Mouse (Mus musculus): ENCODE measurements at regions not wholly inside any gene's neighbourhood (a gene's known extent, or its start where the extent isn't known, plus 50 kb on each side); places are given as distances from the start of the nearest gene placed in this dataset.

GRCm38 (mm10) chr12:79944090-79944489, 168.7 kb downstream of the Zfp36l1 start:
- Histone ChIP-seq H3K9ac (replicated peaks) (no peak overlapping the region), H3K4me1 (no peaks in the 10 kb centered on the region), H3K27ac (replicated peaks) (no peak overlapping the region), H3K4me2 (replicated peaks) (no peak overlapping the region), H3K27me3 (no peaks in the 10 kb centered on the region), H3K9me3 (no peaks in the 10 kb centered on the region), H3K4me3 (no peak overlapping the region), H3K36me3 (no peaks in the 10 kb centered on the region)
- ATAC-seq (replicated peaks), result no peak
- 91% methylated on average over 10 of the region's 10 CpGs for WGBS

DNA sequence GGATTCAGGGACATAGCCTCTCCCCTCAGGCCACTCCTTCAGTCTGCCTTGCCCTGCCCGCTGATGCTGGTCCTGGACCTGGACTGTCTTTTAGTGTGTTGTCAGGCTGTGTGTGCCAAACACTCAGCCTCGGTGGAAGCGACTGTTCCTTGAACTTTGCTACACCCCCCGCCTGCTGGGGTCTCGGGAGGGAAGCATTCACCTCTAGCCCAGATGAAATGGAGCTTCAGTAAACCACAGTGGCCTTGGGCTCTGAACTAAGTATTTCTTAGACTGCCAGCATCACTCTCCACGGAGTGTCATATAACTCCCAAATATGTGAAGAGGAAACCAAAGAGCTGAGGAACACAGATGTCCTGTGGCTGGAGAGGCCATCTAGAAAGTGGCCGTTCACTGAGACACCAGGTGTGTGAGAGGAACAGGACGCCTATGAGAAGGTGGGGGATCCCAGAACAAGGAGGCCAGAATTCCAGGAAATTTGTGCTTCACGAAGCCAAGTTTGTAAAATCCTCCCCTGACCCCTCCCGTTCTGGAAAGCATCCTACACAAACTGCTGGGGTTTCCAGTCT, 170.2 kb downstream of the Zfp36l1 start:
- no peak overlapping the region for H3K9ac ChIP-seq (replicated peaks)
- H3K4me2 ChIP-seq (replicated peaks), result no peak overlapping the region
- ATAC-seq (replicated peaks), result no peak
- H3K27ac ChIP-seq (replicated peaks), result no peak overlapping the region
- H3K36me3 ChIP-seq, result no peaks in the 10 kb centered on the region
- no peaks in the 10 kb centered on the region for H3K27me3 ChIP-seq
- H3K9me3 ChIP-seq, result no peaks in the 10 kb centered on the region
- no peaks in the 10 kb centered on the region for H3K4me1 ChIP-seq
- WGBS, result 63% methylated on average over 10 of the region's 10 CpGs
- H3K4me3 ChIP-seq, result no peak overlapping the region

- H3K9ac ChIP-seq (replicated peaks), result no peak overlapping the region
- no peak for ATAC-seq (replicated peaks)
- no peaks in the 10 kb centered on the region for H3K4me1 ChIP-seq
- WGBS, result 48% methylated on average over 3 of the region's 3 CpGs
- no peaks in the 10 kb centered on the region for H3K27me3 ChIP-seq
- H3K4me3 ChIP-seq, result no peak overlapping the region
- no peaks in the 10 kb centered on the region for H3K9me3 ChIP-seq
- no peak overlapping the region for H3K4me2 ChIP-seq (replicated peaks)
- H3K36me3 ChIP-seq, result no peaks in the 10 kb centered on the region
- H3K27ac ChIP-seq (replicated peaks), result no peak overlapping the region
These were observed 171.0 kb downstream of the Zfp36l1 start for GRCm38 (mm10) chr12:79941828-79942227.

DNA sequence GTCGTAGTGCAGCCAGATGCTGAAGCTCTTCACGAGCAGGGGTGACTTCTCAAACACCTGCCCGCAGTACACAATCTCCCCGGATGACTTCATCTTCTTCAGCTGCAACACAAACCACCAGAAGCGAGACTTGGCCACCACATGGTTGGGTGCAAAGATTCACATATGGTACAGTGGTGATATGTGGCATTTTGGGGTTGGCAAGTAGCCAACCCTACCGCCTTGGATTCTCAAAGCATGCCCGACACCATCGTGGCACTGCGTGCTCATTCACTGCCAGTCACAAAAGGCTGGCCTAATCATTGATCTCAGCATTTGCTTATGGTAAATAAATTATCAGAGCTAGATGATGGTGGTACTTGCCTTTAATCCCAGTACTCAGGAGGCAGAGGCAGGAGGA, 173.4 kb downstream of the Zfp36l1 start:
- 80% methylated on average over 9 of the region's 9 CpGs for WGBS
- Histone ChIP-seq H3K36me3 (no peaks in the 10 kb centered on the region), H3K4me1 (no peaks in the 10 kb centered on the region), H3K4me2 (replicated peaks) (no peak overlapping the region), H3K9me3 (no peaks in the 10 kb centered on the region), H3K27ac (replicated peaks) (no peak overlapping the region), H3K4me3 (no peak overlapping the region), H3K27me3 (no peaks in the 10 kb centered on the region), H3K9ac (replicated peaks) (no peak overlapping the region)
- no peak for ATAC-seq (replicated peaks)

DNA sequence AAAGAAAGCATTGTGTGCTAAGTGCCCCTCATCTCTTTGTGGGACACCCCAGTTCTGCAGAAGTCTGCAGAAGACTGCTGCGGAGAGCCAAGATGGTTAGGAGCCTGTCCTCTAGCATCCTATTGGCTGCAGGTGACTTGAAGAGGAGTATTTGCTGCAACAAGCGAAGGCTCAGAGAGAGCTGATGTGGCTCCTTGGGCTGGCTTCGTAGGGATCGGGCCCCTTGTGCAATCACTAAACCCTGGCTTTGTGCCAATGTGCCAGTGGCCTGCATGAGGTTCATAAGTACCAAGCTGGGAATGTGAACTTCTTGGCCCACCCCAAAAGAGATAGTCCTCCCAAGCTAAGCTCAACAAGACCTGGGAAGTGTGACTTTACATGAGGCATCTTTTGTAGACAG, 174.9 kb downstream of the Zfp36l1 start:
- Histone ChIP-seq H3K4me3 (no peak overlapping the region), H3K9ac (replicated peaks) (no peak overlapping the region), H3K4me1 (no peaks in the 10 kb centered on the region), H3K36me3 (no peaks in the 10 kb centered on the region), H3K4me2 (replicated peaks) (no peak overlapping the region), H3K27me3 (no peaks in the 10 kb centered on the region), H3K27ac (replicated peaks) (no peak overlapping the region), H3K9me3 (no peaks in the 10 kb centered on the region)
- no peak for ATAC-seq (replicated peaks)
- WGBS, result 92% methylated on average over 4 of the region's 4 CpGs

DNA sequence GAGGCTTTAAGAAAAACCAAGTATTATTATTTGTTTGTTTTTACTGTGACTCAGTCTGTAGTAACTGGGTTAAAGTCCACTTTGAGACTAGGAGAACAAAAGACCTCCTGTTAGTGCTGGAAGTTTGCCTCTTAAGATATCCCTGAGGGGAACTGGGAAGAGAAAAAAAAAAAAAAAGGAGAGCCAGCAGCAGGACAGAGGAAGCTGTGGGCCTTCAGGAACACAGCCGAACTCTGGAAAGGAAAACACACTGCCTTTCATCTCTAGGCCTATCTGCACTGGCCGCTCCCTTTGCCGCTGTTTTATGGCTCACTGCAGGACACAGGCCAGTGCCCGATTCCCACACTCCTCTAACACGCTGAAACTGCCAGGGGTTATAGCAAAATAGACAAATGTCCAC, 176.1 kb downstream of the Zfp36l1 start:
- ATAC-seq (replicated peaks), result no peak
- H3K27ac ChIP-seq (replicated peaks), result peak overlapping the region; percentile 50; the same call in 1 of the 2 replicates
- H3K9ac ChIP-seq (replicated peaks), result no peak overlapping the region
- no peaks in the 10 kb centered on the region for H3K4me1 ChIP-seq
- WGBS, result 57% methylated on average over 5 of the region's 5 CpGs
- H3K27me3 ChIP-seq, result no peaks in the 10 kb centered on the region
- no peak overlapping the region for H3K4me2 ChIP-seq (replicated peaks)
- no peaks in the 10 kb centered on the region for H3K9me3 ChIP-seq
- H3K4me3 ChIP-seq, result no peak overlapping the region
- H3K36me3 ChIP-seq, result no peaks in the 10 kb centered on the region

DNA sequence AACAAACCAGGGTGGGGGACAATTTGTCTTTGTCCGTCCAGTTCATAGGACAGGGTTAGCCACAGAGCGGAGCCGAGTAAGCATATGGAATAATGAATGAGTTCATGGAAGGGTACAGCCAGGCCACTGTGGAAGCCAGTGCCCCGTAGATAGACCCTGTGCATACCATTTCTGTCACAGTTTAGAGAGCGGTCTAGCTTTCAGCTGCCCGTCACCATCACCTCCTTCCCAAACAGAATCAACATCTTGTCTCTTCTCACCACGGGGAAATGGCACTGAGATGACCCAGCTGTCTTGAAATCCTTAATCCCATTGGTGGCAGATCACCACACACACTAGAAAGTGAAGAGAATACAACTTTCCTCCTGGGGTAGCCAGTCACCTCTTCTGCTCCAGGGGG, 178.7 kb downstream of the Zfp36l1 start:
- Histone ChIP-seq H3K4me2 (replicated peaks) (no peak overlapping the region), H3K4me3 (no peak overlapping the region), H3K27ac (replicated peaks) (no peak overlapping the region), H3K4me1 (no peaks in the 10 kb centered on the region), H3K36me3 (no peaks in the 10 kb centered on the region), H3K9ac (replicated peaks) (no peak overlapping the region), H3K27me3 (no peaks in the 10 kb centered on the region), H3K9me3 (no peaks in the 10 kb centered on the region)
- WGBS, result 84% methylated on average over 7 of the region's 7 CpGs
- ATAC-seq (replicated peaks), result no peak

DNA sequence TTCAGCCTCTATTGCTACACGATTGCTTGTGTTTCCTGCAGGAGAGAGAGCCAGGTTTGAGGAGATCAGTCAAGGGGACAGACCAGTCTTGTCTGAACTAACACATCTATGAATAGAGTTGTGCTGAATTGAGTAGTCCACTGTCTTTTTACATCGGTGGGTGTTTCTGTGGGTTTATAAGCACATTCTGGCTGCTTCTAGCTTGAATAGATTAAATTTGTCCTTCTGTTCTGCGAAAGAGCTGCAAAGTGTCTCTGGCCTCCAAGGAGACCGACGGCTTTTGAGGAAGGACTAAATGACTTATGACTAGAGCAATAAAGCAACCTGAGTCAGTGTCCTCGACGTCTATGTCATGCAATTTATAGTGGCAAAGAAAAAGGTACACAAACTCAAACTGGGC, 179.9 kb downstream of the Zfp36l1 start:
- Histone ChIP-seq H3K9ac (replicated peaks) (no peak overlapping the region), H3K4me2 (replicated peaks) (no peak overlapping the region), H3K4me1 (peaks cover 11% of the 10 kb centered on the region), H3K36me3 (no peaks in the 10 kb centered on the region), H3K4me3 (no peak overlapping the region), H3K9me3 (no peaks in the 10 kb centered on the region), H3K27me3 (no peaks in the 10 kb centered on the region), H3K27ac (replicated peaks) (no peak overlapping the region)
- no peak for ATAC-seq (replicated peaks)
- WGBS, result 92% methylated on average over 7 of the region's 7 CpGs

GRCm38 (mm10) chr12:79931455-79931854, 181.4 kb downstream of the Zfp36l1 start:
- WGBS, result 74% methylated on average over 5 of the region's 5 CpGs
- no peak for ATAC-seq (replicated peaks)
- H3K4me2 ChIP-seq (replicated peaks), result no peak overlapping the region
- H3K4me3 ChIP-seq, result no peak overlapping the region
- H3K27ac ChIP-seq (replicated peaks), result no peak overlapping the region
- H3K36me3 ChIP-seq, result no peaks in the 10 kb centered on the region
- no peaks in the 10 kb centered on the region for H3K9me3 ChIP-seq
- H3K4me1 ChIP-seq, result peaks cover 19% of the 10 kb centered on the region
- H3K27me3 ChIP-seq, result no peaks in the 10 kb centered on the region
- no peak overlapping the region for H3K9ac ChIP-seq (replicated peaks)

- H3K36me3 ChIP-seq, result no peaks in the 10 kb centered on the region
- H3K9me3 ChIP-seq, result no peaks in the 10 kb centered on the region
- no peak for ATAC-seq (replicated peaks)
- 91% methylated on average over 6 of the region's 6 CpGs for WGBS
- no peaks in the 10 kb centered on the region for H3K27me3 ChIP-seq
- H3K4me3 ChIP-seq, result no peak overlapping the region
- H3K4me2 ChIP-seq (replicated peaks), result no peak overlapping the region
- H3K4me1 ChIP-seq, result peaks cover 35% of the 10 kb centered on the region
- no peak overlapping the region for H3K27ac ChIP-seq (replicated peaks)
- no peak overlapping the region for H3K9ac ChIP-seq (replicated peaks)
These were observed 183.0 kb downstream of the Zfp36l1 start for GRCm38 (mm10) chr12:79929846-79930245.

DNA sequence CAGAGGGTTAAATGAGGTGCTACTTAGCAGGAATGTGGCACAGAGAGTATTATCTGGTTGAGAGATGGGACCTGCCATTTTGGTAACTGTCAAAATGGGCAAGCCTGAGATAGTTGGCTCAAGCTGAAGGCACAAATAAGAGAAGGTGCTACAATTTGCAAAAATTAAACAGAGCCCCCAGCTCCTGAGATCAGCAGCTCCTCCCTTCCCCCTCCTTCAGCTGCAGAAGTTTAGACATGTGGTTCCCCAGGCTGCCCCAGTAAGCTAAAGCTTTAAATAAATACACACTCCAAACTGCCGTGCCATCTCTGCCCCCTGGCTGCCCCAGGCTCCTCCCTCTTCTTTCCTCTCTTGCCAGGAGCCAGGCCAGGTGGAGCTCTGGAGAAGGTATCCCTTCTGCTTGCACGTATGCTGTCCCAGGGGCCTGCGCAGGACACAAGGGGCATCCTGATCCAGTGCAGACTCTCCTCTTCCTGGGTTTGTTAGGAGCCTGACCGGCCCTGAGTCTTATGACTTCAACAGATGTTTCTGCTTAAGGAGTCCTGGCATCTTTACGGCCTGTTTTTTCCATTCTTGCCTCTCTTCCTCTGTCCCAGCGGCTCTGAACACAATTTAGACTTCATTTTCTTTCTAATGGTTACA, 184.0 kb downstream of the Zfp36l1 start:
- peak overlapping the region; percentile 59 for H3K27ac ChIP-seq (replicated peaks)
- no peaks in the 10 kb centered on the region for H3K36me3 ChIP-seq
- 58% methylated on average over 6 of the region's 6 CpGs for WGBS

GRCm38 (mm10) chr12:79928298-79928697, 184.5 kb downstream of the Zfp36l1 start:
- H3K9ac ChIP-seq (replicated peaks), result no peak overlapping the region
- no peak; the same call in 1 of the 2 replicates for ATAC-seq (replicated peaks)
- WGBS, result 37% methylated on average over 4 of the region's 4 CpGs
- peak overlapping the region; percentile 60 for H3K27ac ChIP-seq (replicated peaks)
- H3K4me2 ChIP-seq (replicated peaks), result no peak overlapping the region
- H3K27me3 ChIP-seq, result no peaks in the 10 kb centered on the region
- H3K9me3 ChIP-seq, result no peaks in the 10 kb centered on the region
- H3K4me1 ChIP-seq, result peaks cover 43% of the 10 kb centered on the region
- H3K36me3 ChIP-seq, result no peaks in the 10 kb centered on the region
- H3K4me3 ChIP-seq, result no peak overlapping the region

More for the DNA sequence above, 184.0 kb downstream of the Zfp36l1 start:
- Histone ChIP-seq H3K4me1 (peaks cover 43% of the 10 kb centered on the region), H3K27me3 (no peaks in the 10 kb centered on the region), H3K9ac (replicated peaks) (no peak overlapping the region), H3K9me3 (no peaks in the 10 kb centered on the region), H3K4me2 (replicated peaks) (no peak overlapping the region), H3K4me3 (no peak overlapping the region)
- ATAC-seq (replicated peaks), result no peak

Measured in forebrain, embryonic 15.5 days (tissue).